Mouse (Mus musculus): Measurements from ENCODE around the gene A430078G23Rik. TPM values are rescaled to one million over a fixed set of nuclear protein-coding genes. Genes with fewer than 3 reads are reported as not detected.
"Not testable (repeated sequence)": the region's sequence is repeated elsewhere in the genome, so short reads cannot be mapped to it uniquely, and the experiment has no call there.

Gene A430078G23Rik
- polyA plus RNA-seq, 1 experiment from 2014 or later: not detected

DNA sequence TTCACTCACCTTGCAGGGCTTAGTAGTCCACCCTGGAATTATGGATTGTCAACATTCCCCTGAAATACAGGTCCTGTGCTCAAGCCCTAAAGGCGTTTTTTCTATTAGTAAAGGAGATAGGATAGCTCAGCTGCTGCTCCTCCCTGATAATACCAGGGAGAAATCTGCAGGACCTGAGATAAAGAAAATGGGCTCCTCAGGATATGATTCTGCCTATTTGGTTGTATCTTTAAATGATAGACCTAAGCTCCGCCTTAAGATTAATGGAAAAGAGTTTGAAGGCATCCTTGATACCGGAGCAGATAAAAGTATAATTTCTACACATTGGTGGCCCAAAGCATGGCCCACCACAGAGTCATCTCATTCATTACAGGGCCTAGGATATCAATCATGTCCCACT is 12.5 kb upstream of the A430078G23Rik start:
- H3K36me3 ChIP-seq (ENCODE audit: control insufficient read depth, insufficient read depth, low read length); H3K27me3 ChIP-seq (ENCODE audit: control insufficient read depth, insufficient read depth, low read length); H3K27ac ChIP-seq (ENCODE audit: low read depth, low read length); H3K9me3 ChIP-seq (ENCODE audit: control insufficient read depth, low read length); H3K4me3 ChIP-seq (ENCODE audit: low read depth, low read length); H3K4me2 ChIP-seq (ENCODE audit: low read depth, low read length); H3K4me1 ChIP-seq (ENCODE audit: control insufficient read depth, insufficient read depth, low read length); ATAC-seq (ENCODE audit: low read depth); H3K9ac ChIP-seq (replicated peaks; ENCODE audit: low read depth, low read length): not testable (repeated sequence)
- 91% methylated on average over 1 of the region's 3 CpGs for WGBS

DNA sequence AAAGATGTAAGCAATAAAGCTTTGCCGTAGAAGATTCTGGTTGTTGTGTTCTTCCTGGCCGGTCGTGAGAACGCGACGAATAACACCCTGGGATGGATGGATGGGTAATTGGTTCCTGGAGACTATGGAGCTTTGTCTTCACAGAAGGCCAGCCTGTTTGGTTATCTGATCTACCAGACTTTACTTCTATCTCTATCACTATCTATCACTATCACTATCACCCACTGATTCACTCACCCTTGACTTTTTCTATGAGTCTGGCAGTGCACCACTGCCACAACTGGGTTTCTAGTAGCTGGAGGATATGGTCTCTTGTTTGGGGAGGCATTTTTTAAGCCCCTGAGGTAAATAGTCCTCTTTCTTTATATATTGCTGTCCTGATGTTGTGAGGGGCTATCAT is 7.9 kb upstream of the A430078G23Rik start:
- no peak for ATAC-seq (ENCODE audit: low read depth)
- Histone ChIP-seq H3K27me3 (ENCODE audit: control insufficient read depth, insufficient read depth, low read length) (no peaks in the 10 kb centered on the region), H3K36me3 (ENCODE audit: control insufficient read depth, insufficient read depth, low read length) (no peaks in the 10 kb centered on the region), H3K4me1 (ENCODE audit: control insufficient read depth, insufficient read depth, low read length) (no peaks in the 10 kb centered on the region), H3K9ac (replicated peaks; ENCODE audit: low read depth, low read length) (no peak overlapping the region), H3K4me2 (ENCODE audit: low read depth, low read length) (no peak overlapping the region), H3K4me3 (ENCODE audit: low read depth, low read length) (no peak overlapping the region), H3K9me3 (ENCODE audit: control insufficient read depth, low read length) (no peaks in the 10 kb centered on the region), H3K27ac (ENCODE audit: low read depth, low read length) (no peak overlapping the region)
- 95% methylated on average over 6 of the region's 6 CpGs for WGBS

DNA sequence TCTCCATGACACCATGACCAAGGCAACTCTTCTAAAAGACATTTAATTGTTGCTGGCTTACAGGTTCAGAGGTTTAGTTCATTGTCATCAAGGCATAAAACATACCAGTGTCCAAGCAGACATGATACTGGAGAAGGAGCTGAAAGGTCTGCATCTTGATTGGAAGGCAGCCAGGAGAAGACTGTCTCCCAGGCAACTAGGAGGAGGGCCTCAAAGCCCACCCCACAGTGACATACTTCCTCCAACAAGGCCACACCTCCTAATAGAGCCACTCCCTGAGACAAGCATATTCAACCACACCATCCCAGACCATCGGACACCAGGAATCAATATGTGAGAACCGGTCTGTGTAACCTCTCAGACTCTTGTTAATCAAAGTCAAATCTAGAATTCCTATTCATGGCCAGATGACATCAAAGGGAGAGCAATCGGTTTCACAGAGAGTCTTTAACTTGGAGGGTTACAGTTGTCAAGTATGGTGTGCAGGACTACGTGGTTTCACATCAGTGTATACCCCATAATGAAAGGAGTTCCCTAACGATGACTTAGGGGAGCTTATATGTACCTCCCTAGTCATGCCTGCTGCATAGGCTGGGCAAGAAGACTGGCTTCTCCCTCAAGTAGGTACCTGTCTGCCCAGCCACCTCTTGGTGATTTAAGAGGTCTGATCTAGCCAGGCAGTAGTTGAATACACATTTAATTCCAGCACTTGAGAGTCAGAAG is 6.4 kb upstream of the A430078G23Rik start:
- 91% methylated on average over 5 of the region's 5 CpGs for WGBS

DNA sequence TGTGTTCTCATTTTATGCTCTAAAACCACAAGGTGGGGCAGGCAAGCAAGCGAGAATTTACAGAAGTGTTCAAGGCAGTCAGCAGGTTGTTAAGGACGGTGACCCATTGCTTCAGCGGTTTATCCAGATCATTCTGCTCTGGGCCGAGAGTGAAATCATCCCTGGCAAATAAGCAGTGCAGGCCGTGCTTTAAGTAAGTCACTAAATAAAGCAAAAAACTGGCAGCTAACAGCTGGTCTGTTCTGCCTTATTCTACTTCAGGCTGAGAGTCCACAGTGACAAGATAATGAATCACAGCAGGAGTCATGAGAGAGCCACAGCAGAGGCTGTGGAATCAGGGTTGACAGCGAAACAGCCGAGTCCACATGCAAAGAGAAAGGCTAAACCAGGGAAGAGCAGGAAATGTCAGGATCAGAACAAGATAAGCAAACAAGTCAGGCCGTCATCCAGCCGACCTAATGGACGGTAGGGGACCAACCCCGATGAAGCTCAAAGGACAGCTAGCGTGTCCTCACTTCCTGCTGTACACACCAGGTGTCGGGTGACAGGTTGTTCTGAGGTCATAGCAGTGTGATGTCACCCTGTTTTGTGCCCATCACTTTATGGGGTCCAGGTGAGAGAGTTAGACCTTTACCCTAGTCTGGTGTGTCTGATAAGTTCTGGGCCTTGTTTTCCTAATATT is 4.9 kb upstream of the A430078G23Rik start:
- H3K4me2 ChIP-seq (ENCODE audit: low read depth, low read length): no peak overlapping the region
- H3K9me3 ChIP-seq (ENCODE audit: control insufficient read depth, low read length): no peaks in the 10 kb centered on the region
- H3K27me3 ChIP-seq (ENCODE audit: control insufficient read depth, insufficient read depth, low read length): no peaks in the 10 kb centered on the region
- H3K4me1 ChIP-seq (ENCODE audit: control insufficient read depth, insufficient read depth, low read length): no peaks in the 10 kb centered on the region
- no peak overlapping the region for H3K4me3 ChIP-seq (ENCODE audit: low read depth, low read length)
- no peak overlapping the region for H3K9ac ChIP-seq (replicated peaks; ENCODE audit: low read depth, low read length)
- WGBS: 59% methylated on average over 13 of the region's 13 CpGs
- no peak for ATAC-seq (ENCODE audit: low read depth)
- no peaks in the 10 kb centered on the region for H3K36me3 ChIP-seq (ENCODE audit: control insufficient read depth, insufficient read depth, low read length)
- no peak overlapping the region for H3K27ac ChIP-seq (ENCODE audit: low read depth, low read length)

More for the DNA sequence above, 6.4 kb upstream of the A430078G23Rik start:
- Histone ChIP-seq H3K36me3 (ENCODE audit: control insufficient read depth, insufficient read depth, low read length) (no peaks in the 10 kb centered on the region), H3K9ac (replicated peaks; ENCODE audit: low read depth, low read length) (no peak overlapping the region), H3K4me3 (ENCODE audit: low read depth, low read length) (no peak overlapping the region), H3K27ac (ENCODE audit: low read depth, low read length) (no peak overlapping the region), H3K4me2 (ENCODE audit: low read depth, low read length) (no peak overlapping the region), H3K9me3 (ENCODE audit: control insufficient read depth, low read length) (no peaks in the 10 kb centered on the region), H3K27me3 (ENCODE audit: control insufficient read depth, insufficient read depth, low read length) (no peaks in the 10 kb centered on the region), H3K4me1 (ENCODE audit: control insufficient read depth, insufficient read depth, low read length) (no peaks in the 10 kb centered on the region)
- no peak for ATAC-seq (ENCODE audit: low read depth)

DNA sequence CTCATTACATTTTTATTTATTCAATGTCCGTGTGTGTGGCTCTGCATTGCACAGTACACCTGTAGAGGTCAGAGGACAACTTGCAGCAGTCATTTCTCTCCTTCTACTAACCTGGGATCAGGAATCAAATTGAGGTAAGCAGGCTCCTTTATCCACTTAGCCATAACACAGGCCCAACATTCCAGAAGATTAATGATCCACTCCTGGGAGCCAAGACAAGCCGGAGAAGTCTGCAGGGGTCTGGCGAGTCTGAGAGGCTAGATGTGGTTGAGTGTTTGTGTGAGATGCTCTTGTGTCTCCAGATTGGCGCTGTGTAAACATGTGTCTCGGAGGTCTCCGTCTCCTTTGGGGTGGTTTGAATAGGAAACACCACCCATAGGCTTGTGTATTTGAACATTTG is 2.5 kb upstream of the A430078G23Rik start:
- Histone ChIP-seq H3K4me2 (ENCODE audit: low read depth, low read length) (no peak overlapping the region), H3K36me3 (ENCODE audit: control insufficient read depth, insufficient read depth, low read length) (no peaks in the 10 kb centered on the region), H3K27me3 (ENCODE audit: control insufficient read depth, insufficient read depth, low read length) (no peaks in the 10 kb centered on the region), H3K4me3 (ENCODE audit: low read depth, low read length) (no peak overlapping the region), H3K9ac (replicated peaks; ENCODE audit: low read depth, low read length) (no peak overlapping the region), H3K27ac (ENCODE audit: low read depth, low read length) (no peak overlapping the region), H3K4me1 (ENCODE audit: control insufficient read depth, insufficient read depth, low read length) (no peaks in the 10 kb centered on the region), H3K9me3 (ENCODE audit: control insufficient read depth, low read length) (no peaks in the 10 kb centered on the region)
- no peak for ATAC-seq (ENCODE audit: low read depth)
- WGBS: 80% methylated on average over 6 of the region's 6 CpGs

DNA sequence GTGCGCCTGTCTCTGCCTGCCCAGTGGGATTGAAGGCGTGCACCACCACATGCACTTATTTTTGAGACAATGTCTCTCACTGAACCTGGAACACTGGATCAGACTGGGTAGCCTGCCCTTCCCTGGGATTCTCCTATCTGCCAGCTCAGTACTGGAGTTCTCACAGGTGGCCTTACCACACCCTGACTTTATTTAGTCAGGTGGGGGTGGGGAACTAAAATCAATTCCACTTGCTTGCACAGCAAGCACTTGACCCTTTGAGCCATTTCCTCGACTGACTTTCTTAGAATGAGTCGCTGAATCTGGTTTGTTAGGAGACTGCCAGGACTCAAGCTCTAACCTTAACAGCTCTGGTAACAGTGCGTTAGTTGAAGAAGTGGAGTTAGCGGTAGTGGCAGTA is 500 bp upstream of the A430078G23Rik start:
- Histone ChIP-seq H3K9ac (replicated peaks; ENCODE audit: low read depth, low read length) (no peak overlapping the region), H3K4me2 (ENCODE audit: low read depth, low read length) (no peak overlapping the region), H3K4me3 (ENCODE audit: low read depth, low read length) (no peak overlapping the region), H3K9me3 (ENCODE audit: control insufficient read depth, low read length) (no peaks in the 10 kb centered on the region), H3K27ac (ENCODE audit: low read depth, low read length) (no peak overlapping the region), H3K4me1 (ENCODE audit: control insufficient read depth, insufficient read depth, low read length) (no peaks in the 10 kb centered on the region), H3K27me3 (ENCODE audit: control insufficient read depth, insufficient read depth, low read length) (no peaks in the 10 kb centered on the region), H3K36me3 (ENCODE audit: control insufficient read depth, insufficient read depth, low read length) (no peaks in the 10 kb centered on the region)
- ATAC-seq (ENCODE audit: low read depth): no peak
- WGBS: 80% methylated on average over 6 of the region's 6 CpGs

DNA sequence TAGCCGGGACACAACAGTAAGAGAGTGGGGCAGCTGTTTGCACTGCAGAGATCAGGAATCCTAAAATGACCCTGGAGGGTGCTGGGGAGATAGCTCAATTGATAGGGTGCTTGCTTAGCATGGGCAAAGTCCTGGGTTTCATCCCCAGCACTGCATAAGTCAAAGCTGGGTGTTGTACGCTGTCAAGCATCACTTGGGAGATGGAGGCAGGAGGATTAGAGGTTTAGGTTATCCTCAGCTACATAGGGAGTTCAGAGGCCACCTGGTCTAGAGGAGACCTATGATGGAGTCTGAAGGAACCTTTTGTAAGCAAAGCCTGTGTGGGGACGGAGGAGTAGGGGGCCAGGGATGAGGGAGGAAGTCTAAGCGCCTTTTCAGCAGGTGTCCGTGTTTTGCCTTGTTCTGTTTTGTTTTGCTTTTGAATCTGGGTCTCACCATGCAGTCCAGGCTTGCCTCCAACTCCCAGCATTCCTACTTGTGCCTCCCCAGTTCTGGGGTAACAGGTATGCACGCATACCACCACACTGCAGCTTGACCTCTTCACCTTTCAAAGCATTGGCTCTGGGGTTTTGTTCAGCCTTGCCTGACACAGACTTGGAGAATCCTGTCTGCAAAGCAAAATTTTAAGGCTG is 712 bp downstream of the A430078G23Rik start:
- 81% methylated on average over 6 of the region's 6 CpGs for WGBS
- H3K4me1 ChIP-seq (ENCODE audit: control insufficient read depth, insufficient read depth, low read length): no peaks in the 10 kb centered on the region
- H3K9me3 ChIP-seq (ENCODE audit: control insufficient read depth, low read length): no peaks in the 10 kb centered on the region
- no peak overlapping the region for H3K4me3 ChIP-seq (ENCODE audit: low read depth, low read length)
- H3K36me3 ChIP-seq (ENCODE audit: control insufficient read depth, insufficient read depth, low read length): no peaks in the 10 kb centered on the region
- no peak overlapping the region for H3K27ac ChIP-seq (ENCODE audit: low read depth, low read length)
- H3K9ac ChIP-seq (replicated peaks; ENCODE audit: low read depth, low read length): no peak overlapping the region
- no peak for ATAC-seq (ENCODE audit: low read depth)
- H3K27me3 ChIP-seq (ENCODE audit: control insufficient read depth, insufficient read depth, low read length): no peaks in the 10 kb centered on the region
- no peak overlapping the region for H3K4me2 ChIP-seq (ENCODE audit: low read depth, low read length)

DNA sequence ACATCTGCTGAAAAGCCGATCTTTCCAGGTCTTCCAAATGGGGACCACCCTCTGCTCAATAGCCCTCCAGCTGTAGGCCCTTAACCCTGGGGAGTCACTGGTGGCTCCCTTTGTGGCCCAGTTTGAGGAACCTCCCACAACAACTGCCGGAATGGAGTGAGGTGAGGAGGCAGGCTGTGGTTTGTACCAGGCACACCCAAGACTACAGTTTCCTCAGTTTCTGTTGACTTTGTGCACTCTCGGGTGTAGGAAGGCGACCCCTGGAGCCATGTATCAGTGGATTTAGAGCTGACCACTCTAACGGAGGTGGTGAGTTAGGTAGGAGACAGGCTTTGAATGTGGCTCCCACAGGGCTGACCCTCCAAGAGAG is 1.2 kb downstream of the A430078G23Rik start:
- 82% methylated on average over 5 of the region's 5 CpGs for WGBS

DNA sequence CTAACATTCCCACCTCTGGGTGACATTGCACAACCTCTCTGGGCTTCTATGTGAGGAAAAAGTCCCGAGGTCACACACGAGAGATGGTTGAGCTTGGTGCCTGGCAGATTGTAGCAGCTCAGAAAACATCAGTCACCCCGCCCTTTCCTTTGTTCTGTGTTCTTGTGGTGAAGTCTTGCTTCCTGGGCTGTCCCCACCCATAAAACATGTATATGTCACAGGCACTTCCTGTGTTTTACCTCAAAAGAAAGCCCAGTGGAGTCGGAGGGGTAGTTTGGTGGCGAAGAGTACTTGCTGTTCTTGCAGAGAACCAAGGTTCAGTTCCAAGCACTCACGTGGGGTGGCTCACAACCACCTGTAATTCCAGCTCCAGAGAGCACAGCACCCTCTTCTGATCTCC is 2.4 kb downstream of the A430078G23Rik start:
- Histone ChIP-seq H3K4me2 (ENCODE audit: low read depth, low read length) (no peak overlapping the region), H3K27ac (ENCODE audit: low read depth, low read length) (no peak overlapping the region), H3K4me1 (ENCODE audit: control insufficient read depth, insufficient read depth, low read length) (no peaks in the 10 kb centered on the region), H3K4me3 (ENCODE audit: low read depth, low read length) (no peak overlapping the region), H3K36me3 (ENCODE audit: control insufficient read depth, insufficient read depth, low read length) (no peaks in the 10 kb centered on the region), H3K27me3 (ENCODE audit: control insufficient read depth, insufficient read depth, low read length) (no peaks in the 10 kb centered on the region), H3K9me3 (ENCODE audit: control insufficient read depth, low read length) (no peaks in the 10 kb centered on the region), H3K9ac (replicated peaks; ENCODE audit: low read depth, low read length) (no peak overlapping the region)
- 84% methylated on average over 6 of the region's 6 CpGs for whole genome bisulfite sequencing
- ATAC-seq (ENCODE audit: low read depth): no peak

More for the DNA sequence above, 1.2 kb downstream of the A430078G23Rik start:
- no peaks in the 10 kb centered on the region for H3K36me3 ChIP-seq (ENCODE audit: control insufficient read depth, insufficient read depth, low read length)
- H3K9ac ChIP-seq (replicated peaks; ENCODE audit: low read depth, low read length): no peak overlapping the region
- H3K27ac ChIP-seq (ENCODE audit: low read depth, low read length): no peak overlapping the region
- H3K4me2 ChIP-seq (ENCODE audit: low read depth, low read length): no peak overlapping the region
- H3K4me3 ChIP-seq (ENCODE audit: low read depth, low read length): no peak overlapping the region
- no peak for ATAC-seq (ENCODE audit: low read depth)
- no peaks in the 10 kb centered on the region for H3K27me3 ChIP-seq (ENCODE audit: control insufficient read depth, insufficient read depth, low read length)
- H3K9me3 ChIP-seq (ENCODE audit: control insufficient read depth, low read length): no peaks in the 10 kb centered on the region
- no peaks in the 10 kb centered on the region for H3K4me1 ChIP-seq (ENCODE audit: control insufficient read depth, insufficient read depth, low read length)

Measured in neural tube, embryonic 14.5 days (tissue).